Mouse (Mus musculus): ENCODE measurements around the gene Gm36210.

GRCm38 (mm10) chr7:4886680-4887079, 19.6 kb downstream of the Gm36210 start:
- TF ChIP-seq CTCF (IDR thresholded peaks at IDR 0.05), result no peak
- TF ChIP-seq POLR2A (IDR thresholded peaks at IDR 0.05; ENCODE audit: insufficient read depth, low read depth, low read length), result no peak
